Mouse (Mus musculus): Measurements from ENCODE around the gene 2410002F23Rik.
"Not testable (repeated sequence)": the region's sequence is repeated elsewhere in the genome, so short reads cannot be mapped to it uniquely, and the experiment has no call there.

The 2410002F23Rik gene

GRCm38 (mm10) chr7:44262791-44263643, 16.5 kb downstream of the 2410002F23Rik start:
- peak; percentile 85 to 91 for DNase-seq (ENCODE audit: low spot score in 2 of 2)

- no peak for DNase-seq (ENCODE audit: low spot score in 2 of 2)
Measured at GRCm38 (mm10) chr7:44268117-44268516, 21.6 kb downstream of the 2410002F23Rik start.

- DNase-seq (ENCODE audit: low spot score in 2 of 2) = no peak
Measured at GRCm38 (mm10) chr7:44269397-44269796, 22.9 kb downstream of the 2410002F23Rik start.

GRCm38 (mm10) chr7:44271309-44271708, 24.8 kb downstream of the 2410002F23Rik start:
- DNase-seq (ENCODE audit: low spot score in 2 of 2) = no peak

GRCm38 (mm10) chr7:44272546-44272945, 26.0 kb downstream of the 2410002F23Rik start:
- DNase-seq (ENCODE audit: low spot score in 2 of 2) = no peak

- DNase-seq (ENCODE audit: low spot score in 2 of 2) = no peak
Measured at GRCm38 (mm10) chr7:44273446-44273845, 26.9 kb downstream of the 2410002F23Rik start.

- DNase-seq (ENCODE audit: low spot score in 2 of 2) = no peak
Measured at GRCm38 (mm10) chr7:44274096-44274495, 27.6 kb downstream of the 2410002F23Rik start.

GRCm38 (mm10) chr7:44275546-44275945, 29.0 kb downstream of the 2410002F23Rik start:
- DNase-seq (ENCODE audit: low spot score in 2 of 2) = no peak

GRCm38 (mm10) chr7:44276461-44277249, 30.1 kb downstream of the 2410002F23Rik start:
- no peak for DNase-seq (ENCODE audit: low spot score in 2 of 2)

GRCm38 (mm10) chr7:44277250-44277622, 30.7 kb downstream of the 2410002F23Rik start:
- peak; percentile 41 to 62 for DNase-seq (ENCODE audit: low spot score in 2 of 2)

GRCm38 (mm10) chr7:44280959-44281358, 34.4 kb downstream of the 2410002F23Rik start:
- DNase-seq (ENCODE audit: low spot score in 2 of 2) = no peak

GRCm38 (mm10) chr7:44281586-44281985, 35.1 kb downstream of the 2410002F23Rik start:
- no peak for DNase-seq (ENCODE audit: low spot score in 2 of 2)

- no peak for DNase-seq (ENCODE audit: low spot score in 2 of 2)
Measured at GRCm38 (mm10) chr7:44287760-44288159, 41.2 kb downstream of the 2410002F23Rik start.

GRCm38 (mm10) chr7:44290986-44291385, 44.5 kb downstream of the 2410002F23Rik start:
- DNase-seq (ENCODE audit: low spot score in 2 of 2) = no peak

- DNase-seq (ENCODE audit: low spot score in 2 of 2) = no peak
Measured at GRCm38 (mm10) chr7:44291418-44291817, 44.9 kb downstream of the 2410002F23Rik start.

- not testable (repeated sequence) for DNase-seq (ENCODE audit: low spot score in 2 of 2)
Measured at GRCm38 (mm10) chr7:44297501-44297900, 51.0 kb downstream of the 2410002F23Rik start.
